Mouse (Mus musculus) lung, adult 2 months (tissue): Measurements from ENCODE around the gene Tmem256.

ENCODE experiments used
- CTCF ChIP-seq: fragments of 200-500 bp; IDR thresholded peaks from 2 replicates; pipeline ENCODE4 v1.5.1; 2011; ENCODE audit warnings: mild to moderate bottlenecking, low read length, control low read depth; ENCODE audit not compliant: insufficient read depth
- POLR2A ChIP-seq: fragments of 200-500 bp; IDR thresholded peaks from 2 replicates; pipeline ENCODE4 v1.6.1; 2011; ENCODE audit warnings: low read depth, mild to moderate bottlenecking, control low read depth, low read length, borderline replicate concordance; ENCODE audit errors: extremely low read depth

DNA sequence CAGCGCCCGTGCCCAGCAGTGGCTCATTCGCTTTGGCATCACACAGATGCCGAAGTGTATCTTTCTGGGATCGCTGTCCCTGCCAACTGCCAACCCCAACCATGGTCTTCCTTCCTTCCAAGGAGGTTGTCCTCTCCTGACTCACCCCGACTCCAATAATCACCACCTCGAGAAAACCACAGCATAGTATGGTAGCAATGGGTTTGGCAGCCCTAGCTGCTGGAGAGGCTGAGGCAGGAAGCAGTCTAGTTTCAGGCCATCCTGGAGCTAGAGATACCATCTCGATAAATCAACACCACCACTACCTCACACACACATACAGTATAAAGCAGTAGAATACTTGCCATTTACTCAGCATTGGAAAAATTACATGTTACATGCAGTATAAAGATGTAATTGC lies 19.4 kb upstream of the Tmem256 start:
- TF ChIP-seq CTCF: no peak
- TF ChIP-seq POLR2A: no peak
